Mouse (Mus musculus): ENCODE data around the gene Nckap5.

DNA sequence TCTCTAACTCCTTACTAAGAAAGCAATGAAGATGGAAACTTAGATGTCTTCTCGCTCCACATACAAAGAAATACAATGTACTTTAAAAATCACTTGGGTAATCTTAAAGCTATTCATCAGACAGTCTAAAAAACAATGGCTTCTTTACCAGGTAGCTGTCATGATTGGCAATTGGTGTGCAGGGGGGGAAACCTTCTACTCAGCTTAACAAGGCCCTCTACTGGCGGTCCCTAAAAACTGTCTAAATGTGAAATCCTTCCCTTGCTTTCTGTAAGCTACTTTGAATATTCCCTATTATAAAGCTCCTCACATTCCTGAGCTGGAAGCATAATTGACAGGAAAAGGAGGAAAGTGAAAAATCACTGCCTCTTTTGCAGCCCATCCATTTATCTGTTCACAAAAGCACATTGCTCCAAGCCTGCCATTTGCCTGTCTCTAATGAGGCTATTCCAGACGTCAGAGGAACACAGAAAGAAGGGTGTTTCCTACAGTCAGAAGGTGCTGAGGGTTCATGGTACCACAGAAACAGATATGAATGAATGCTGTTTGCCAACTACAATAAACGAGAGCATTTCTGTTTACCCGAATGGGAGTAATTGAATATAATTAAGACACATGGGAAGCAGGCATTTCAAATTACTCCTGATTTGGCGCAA is 104.1 kb downstream of the Nckap5 start:
- TF ChIP-seq EP300 (IDR thresholded peaks at IDR 0.05; ENCODE audit: low read depth in 1 of 2, low read length in 2 of 2) (no peak), ELF1 (IDR thresholded peaks at IDR 0.05; ENCODE audit: low read depth, low read length) (no peak), CTCF (IDR thresholded peaks at IDR 0.05 in 2 of 3, conservative IDR thresholded peaks at IDR 0.05 in 1 of 3; ENCODE audit: control insufficient read depth in 1 of 3, insufficient read depth in 1 of 3, low read depth in 2 of 3, low read length in 3 of 3, poor library complexity in 1 of 3, severe bottlenecking in 1 of 3) (no peak), KAT2A (conservative IDR thresholded peaks at IDR 0.05; ENCODE audit: low read depth, low read length) (no peak), MXI1 (IDR thresholded peaks at IDR 0.05; ENCODE audit: low read depth, low read length) (no peak), POLR2A (IDR thresholded peaks at IDR 0.05; ENCODE audit: control insufficient read depth in 1 of 2, insufficient read depth in 1 of 2, low read depth in 1 of 2, low read length in 2 of 2, poor library complexity in 1 of 2) (no peak), TBP (IDR thresholded peaks at IDR 0.05; ENCODE audit: low read depth, low read length) (no peak), ZMIZ1 (IDR thresholded peaks at IDR 0.05; ENCODE audit: low read depth, low read length) (no peak), CHD1 (IDR thresholded peaks at IDR 0.05; ENCODE audit: low read depth, low read length) (no peak)

Measured in MEL (cell line).